Mouse (Mus musculus) layer of hippocampus, postnatal 10 days (tissue): ENCODE data around the gene Khdrbs1. TPM values are rescaled to one million over a fixed set of nuclear protein-coding genes. Genes with fewer than 3 reads are reported as not detected.
"Not testable (repeated sequence)": the region's sequence is repeated elsewhere in the genome, so short reads cannot be mapped to it uniquely, and the experiment has no call there.

Source experiments
- DNase-seq, 2 experiments: peaks; one replicate each; pipeline ENCODE4 v3.0.0; 2021; ENCODE audit warnings: low spot score in 2 of 2
- total RNA-seq, 2 experiments: library from RNA; stranded (reverse); gene quantifications; 2 replicates each; pipeline ENCODE4 v1.2.3; 2021

Gene Khdrbs1
- total RNA-seq, 2 experiments from 2014 or later = 99.3 to 108 TPM

- DNase-seq = no peak
Observed at GRCm38 (mm10) chr4:129746106-129746505, 4.0 kb upstream of the Khdrbs1 start.

DNA sequence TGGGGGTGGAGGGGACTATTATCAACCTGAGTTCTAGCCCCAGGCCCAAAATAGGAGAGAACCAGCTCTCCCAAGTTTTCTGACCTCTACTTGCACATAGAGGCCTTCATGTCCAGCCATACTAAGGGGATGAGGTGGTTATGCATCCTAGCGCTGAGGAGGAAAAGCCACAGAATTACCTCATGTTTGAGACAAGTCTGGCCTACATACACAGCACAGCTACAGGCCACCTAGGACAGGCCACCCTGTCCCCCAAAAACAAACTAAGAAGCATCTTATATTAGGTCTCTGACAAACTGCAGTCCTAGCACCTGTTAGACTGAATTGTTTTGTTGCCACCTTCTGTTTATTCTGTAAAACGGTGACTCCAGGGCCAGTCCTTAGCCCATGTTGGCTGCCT, 1.4 kb upstream of the Khdrbs1 start:
- DNase-seq = no peak

- peak in 1 of 2 experiments; percentile 27 for DNase-seq
Observed at GRCm38 (mm10) chr4:129743010-129743390, 897 bp upstream of the Khdrbs1 start.

DNA sequence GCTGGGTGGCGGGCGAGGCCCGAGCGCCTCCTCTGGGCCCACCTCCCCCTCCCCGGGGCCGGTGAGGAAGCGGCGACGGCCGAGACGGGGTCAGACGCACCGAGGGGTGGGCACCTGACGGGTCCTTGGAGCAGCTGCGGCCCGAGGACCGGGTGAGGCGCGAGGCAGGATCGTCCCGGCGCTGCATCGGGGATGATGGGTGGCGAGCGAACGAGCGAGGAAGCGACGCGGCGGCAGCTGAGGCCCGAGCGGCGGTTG, 200 bp downstream of the Khdrbs1 start:
- no peak for DNase-seq

- peak; percentile 46 to 49 for DNase-seq
Observed at GRCm38 (mm10) chr4:129741251-129741973, 691 bp downstream of the Khdrbs1 start.

GRCm38 (mm10) chr4:129739111-129739645, 2.9 kb downstream of the Khdrbs1 start:
- no peak for DNase-seq

DNA sequence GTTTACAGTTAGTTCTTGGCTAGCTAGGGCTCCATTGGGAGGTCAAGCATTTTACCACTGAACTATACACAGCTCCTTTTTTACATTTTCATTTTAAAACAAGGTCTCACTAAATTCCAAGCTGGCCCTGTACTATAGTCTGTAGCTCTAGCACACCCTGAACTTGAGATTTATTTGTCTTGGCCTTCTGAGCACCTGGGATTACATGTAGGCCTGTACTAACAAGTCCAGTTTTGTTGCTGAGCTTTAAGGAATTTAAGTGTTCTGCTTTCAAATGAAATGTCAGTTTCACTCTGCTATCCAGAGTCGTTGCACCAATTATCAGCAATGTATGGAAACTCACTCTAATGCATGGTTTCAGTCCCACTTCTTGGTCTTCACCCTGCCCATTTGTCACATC, 5.9 kb downstream of the Khdrbs1 start:
- DNase-seq = no peak

- not testable (repeated sequence) for DNase-seq
Observed at GRCm38 (mm10) chr4:129735485-129735884, 6.6 kb downstream of the Khdrbs1 start.

GRCm38 (mm10) chr4:129731423-129731822, 10.7 kb downstream of the Khdrbs1 start:
- DNase-seq = no peak

DNA sequence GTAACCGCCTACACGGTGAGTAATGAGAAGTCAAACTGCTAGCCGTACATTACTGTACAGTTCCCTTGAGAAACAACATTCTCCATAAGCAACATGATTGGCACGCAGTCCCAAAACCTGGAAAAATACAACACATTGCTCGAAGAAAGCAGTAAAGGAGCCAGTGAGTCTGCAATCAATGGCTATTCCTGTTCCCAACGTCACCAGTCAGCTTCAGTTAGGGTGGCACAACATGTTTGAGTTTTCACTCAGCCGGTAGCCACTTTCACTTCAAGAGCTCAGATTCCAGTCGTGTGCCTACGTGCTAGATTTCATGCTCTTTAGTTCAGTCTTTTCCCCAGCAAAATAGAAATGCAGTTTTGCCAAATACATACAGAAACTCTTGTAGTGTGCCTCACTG, 25.8 kb downstream of the Khdrbs1 start:
- no peak for DNase-seq

GRCm38 (mm10) chr4:129709486-129710129, 32.5 kb downstream of the Khdrbs1 start:
- DNase-seq = no peak

GRCm38 (mm10) chr4:129706750-129707149, 35.4 kb downstream of the Khdrbs1 start:
- DNase-seq = peak in 1 of 2 experiments; percentile 19

GRCm38 (mm10) chr4:129702454-129702853, 39.6 kb downstream of the Khdrbs1 start:
- peak; percentile 67 to 76 for DNase-seq

GRCm38 (mm10) chr4:129701503-129702377, 40.4 kb downstream of the Khdrbs1 start:
- DNase-seq = peak; percentile 90 to 93

- DNase-seq = not testable (repeated sequence)
Observed at GRCm38 (mm10) chr4:129700661-129701060, 41.4 kb downstream of the Khdrbs1 start.

GRCm38 (mm10) chr4:129700216-129700615, 41.9 kb downstream of the Khdrbs1 start:
- DNase-seq = no peak

- no peak for DNase-seq
Observed at GRCm38 (mm10) chr4:129697191-129697590, 44.9 kb downstream of the Khdrbs1 start.

- DNase-seq = peak; percentile 87 to 93
Observed at GRCm38 (mm10) chr4:129696158-129696985, 45.7 kb downstream of the Khdrbs1 start, which contains the start of gene Tmem39b. Tmem39b (minus strand) TSS chr4:129696838.

GRCm38 (mm10) chr4:129695815-129696157, 46.3 kb downstream of the Khdrbs1 start:
- no peak for DNase-seq

DNA sequence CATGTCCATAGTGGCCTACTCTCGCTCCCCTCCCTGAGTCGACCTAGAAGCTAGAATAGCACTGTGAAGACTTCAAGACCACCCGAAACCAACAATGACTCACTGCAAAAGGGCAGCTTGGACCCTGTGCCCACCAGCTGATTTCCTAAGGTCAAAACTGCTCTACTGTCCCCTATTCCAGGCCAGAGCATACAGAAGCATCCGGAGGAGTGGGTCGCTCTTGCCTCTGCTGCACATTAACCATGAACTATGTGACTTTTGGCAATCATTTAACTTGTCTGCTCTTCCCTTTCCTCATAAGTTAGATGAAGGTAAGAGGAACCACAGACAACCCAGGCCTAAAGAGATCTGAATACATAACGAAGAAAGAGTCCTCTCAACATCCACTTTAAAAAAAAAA, 57.6 kb downstream of the Khdrbs1 start:
- DNase-seq = no peak
